Mouse (Mus musculus): ENCODE results near the gene Fdps. TPM values are rescaled to one million over a fixed set of nuclear protein-coding genes. Genes with fewer than 3 reads are reported as not detected.

Fdps gene
- polyA plus RNA-seq, 1 experiment from 2014 or later = 138 TPM

DNA sequence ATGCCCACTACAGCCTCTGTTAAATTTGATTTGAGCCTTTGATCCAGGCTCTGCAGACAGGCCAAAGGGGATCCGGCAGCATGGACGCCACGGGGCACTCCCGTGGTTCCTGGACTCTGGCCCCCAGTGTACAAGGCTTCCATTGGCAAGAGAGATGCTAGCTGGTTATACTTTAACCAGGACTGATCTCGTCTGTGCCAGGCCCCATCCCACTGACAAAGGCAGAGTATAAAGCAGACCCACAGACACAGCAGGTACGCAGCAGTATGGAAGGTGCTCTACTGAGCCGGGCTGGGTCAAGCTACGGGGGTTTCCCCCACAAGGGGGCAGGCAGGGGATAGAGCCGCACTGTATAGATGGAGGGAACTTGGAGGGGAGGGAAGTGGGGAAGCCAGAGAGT is 34.6 kb upstream of the Fdps start:
- Histone ChIP-seq H3K4me1 (replicated peaks; ENCODE audit: insufficient read depth, low read length) (0 out of 2 replicates have a peak, but pooled peaks cover 3% of the 10 kb centered on the region), H3K27me3 (ENCODE audit: insufficient read depth, low read length) (no peaks in the 10 kb centered on the region), H3K36me3 (ENCODE audit: insufficient read depth, low read length) (no peaks in the 10 kb centered on the region), H3K4me2 (ENCODE audit: low read length) (peak overlapping the region; percentile 27; the same call in 1 of the 2 replicates), H3K9ac (ENCODE audit: low read depth, low read length) (no peak overlapping the region), H3K4me3 (replicated peaks; ENCODE audit: low read depth, low read length) (no peak overlapping the region), H3K27ac (peak overlapping the region; percentile 50), H3K9me3 (replicated peaks; ENCODE audit: low read length) (no peaks in the 10 kb centered on the region)
- peak; percentile 57 for TF ChIP-seq CTCF (IDR thresholded peaks at IDR 0.05; ENCODE audit: low read depth)
- WGBS = 31% methylated on average over 9 of the region's 9 CpGs
- ATAC-seq (replicated peaks; ENCODE audit: low FRiP score, low read depth) (peak; percentile 88), DNase-seq (ENCODE audit: low spot score) (peak; percentile 46)

DNA sequence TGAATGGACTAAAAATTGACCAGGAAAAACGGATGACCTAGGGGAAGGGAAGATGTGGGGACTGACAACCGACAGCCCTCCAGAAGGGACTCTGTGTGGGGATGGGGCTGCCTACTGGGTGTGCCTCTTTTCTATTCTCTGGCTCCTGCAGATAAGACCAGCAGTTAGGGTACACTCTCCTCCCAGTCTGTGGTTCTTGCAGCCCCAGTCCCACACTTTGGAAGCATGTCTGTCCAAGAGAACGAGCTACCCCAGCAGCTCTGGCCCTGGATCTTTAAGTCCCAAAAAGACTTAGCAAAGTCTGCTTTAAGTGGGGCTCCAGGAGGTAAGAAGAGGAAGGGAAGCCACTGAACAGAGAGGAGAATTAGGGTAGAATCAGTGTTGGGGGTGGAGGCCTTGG is 34.2 kb upstream of the Fdps start, which contains the start of gene Pklr:
TSS of gene Pklr (plus strand) at position 185 of the 400 bp plus-strand sequence.
- ATAC-seq (replicated peaks; ENCODE audit: low FRiP score, low read depth) = no peak
- Histone ChIP-seq H3K36me3 (ENCODE audit: insufficient read depth, low read length) (no peaks in the 10 kb centered on the region), H3K9ac (ENCODE audit: low read depth, low read length) (no peak within 1 kb of the TSS), H3K4me1 (replicated peaks; ENCODE audit: insufficient read depth, low read length) (0 out of 2 replicates have a peak, but pooled peaks cover 3% of the 10 kb centered on the region), H3K27me3 (ENCODE audit: insufficient read depth, low read length) (no peaks in the 10 kb centered on the region), H3K4me3 (replicated peaks; ENCODE audit: low read depth, low read length) (no peak within 1 kb of the TSS), H3K4me2 (ENCODE audit: low read length) (peak within 1 kb of the TSS; percentile 27; the same call in 1 of the 2 replicates), H3K27ac (peak within 1 kb of the TSS; percentile 50), H3K9me3 (replicated peaks; ENCODE audit: low read length) (no peaks in the 10 kb centered on the region)
- DNase-seq (ENCODE audit: low spot score) = no peak
- no peak for TF ChIP-seq CTCF (IDR thresholded peaks at IDR 0.05; ENCODE audit: low read depth)
- 68% methylated on average over 3 of the region's 3 CpGs for WGBS

DNA sequence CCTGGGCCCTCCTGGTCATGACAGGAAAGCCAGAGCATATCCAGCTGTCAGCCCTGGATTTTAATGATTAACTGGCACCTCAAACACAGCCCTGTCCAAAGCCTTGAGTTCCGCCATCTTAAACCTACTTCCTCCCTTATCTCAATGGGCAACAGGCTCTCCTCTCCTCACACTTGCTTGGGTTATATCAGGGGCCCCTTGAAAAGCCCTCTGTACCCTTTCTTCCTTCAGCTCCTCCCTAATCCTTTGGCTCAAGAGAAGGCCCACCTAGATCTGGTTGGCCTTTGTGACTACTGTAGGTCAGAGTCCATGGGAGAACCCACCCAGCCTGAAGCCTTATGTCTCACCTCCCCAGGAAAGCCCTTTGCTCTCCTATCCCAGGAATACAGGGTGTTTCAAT is 32.0 kb upstream of the Fdps start:
- Histone ChIP-seq H3K9ac (ENCODE audit: low read depth, low read length) (no peak overlapping the region), H3K27ac (no peak overlapping the region), H3K9me3 (replicated peaks; ENCODE audit: low read length) (no peaks in the 10 kb centered on the region), H3K4me1 (replicated peaks; ENCODE audit: insufficient read depth, low read length) (0 out of 2 replicates have a peak, but pooled peaks cover 3% of the 10 kb centered on the region), H3K4me2 (ENCODE audit: low read length) (no peak overlapping the region), H3K4me3 (replicated peaks; ENCODE audit: low read depth, low read length) (no peak overlapping the region), H3K27me3 (ENCODE audit: insufficient read depth, low read length) (no peaks in the 10 kb centered on the region), H3K36me3 (ENCODE audit: insufficient read depth, low read length) (no peaks in the 10 kb centered on the region)
- no peak for TF ChIP-seq CTCF (IDR thresholded peaks at IDR 0.05; ENCODE audit: low read depth)
- DNase-seq (ENCODE audit: low spot score) (no peak), ATAC-seq (replicated peaks; ENCODE audit: low FRiP score, low read depth) (no peak)
- WGBS = 83% methylated on average over 1 of the region's 1 CpGs

DNA sequence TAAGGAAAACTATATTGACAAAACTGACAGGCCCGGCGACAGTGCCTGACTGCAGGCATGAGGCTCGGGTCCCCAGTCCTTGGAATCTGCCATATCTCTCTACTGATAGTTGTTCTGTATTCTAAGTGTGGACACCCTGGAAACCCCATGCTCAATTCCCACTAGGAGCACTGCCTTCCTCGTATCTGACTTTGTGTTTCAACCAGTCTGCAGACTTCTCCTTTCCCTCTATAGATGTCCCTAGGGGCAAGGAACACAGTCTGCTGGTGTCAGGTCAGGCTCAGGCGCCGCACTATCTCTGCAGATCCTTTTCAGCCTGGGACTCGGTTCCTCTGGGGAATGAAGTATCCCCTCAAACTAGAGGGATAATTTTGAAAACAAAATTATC is 31.3 kb upstream of the Fdps start:
- Histone ChIP-seq H3K9me3 (replicated peaks; ENCODE audit: low read length) (no peaks in the 10 kb centered on the region), H3K4me1 (replicated peaks; ENCODE audit: insufficient read depth, low read length) (0 out of 2 replicates have a peak, but pooled peaks cover 3% of the 10 kb centered on the region), H3K27me3 (ENCODE audit: insufficient read depth, low read length) (no peaks in the 10 kb centered on the region), H3K4me2 (ENCODE audit: low read length) (no peak overlapping the region), H3K9ac (ENCODE audit: low read depth, low read length) (no peak overlapping the region), H3K4me3 (replicated peaks; ENCODE audit: low read depth, low read length) (no peak overlapping the region), H3K36me3 (ENCODE audit: insufficient read depth, low read length) (no peaks in the 10 kb centered on the region), H3K27ac (no peak overlapping the region)
- DNase-seq (ENCODE audit: low spot score) = no peak
- no peak for TF ChIP-seq CTCF (IDR thresholded peaks at IDR 0.05; ENCODE audit: low read depth)
- ATAC-seq (replicated peaks; ENCODE audit: low FRiP score, low read depth) = no peak
- WGBS = 81% methylated on average over 7 of the region's 7 CpGs

DNA sequence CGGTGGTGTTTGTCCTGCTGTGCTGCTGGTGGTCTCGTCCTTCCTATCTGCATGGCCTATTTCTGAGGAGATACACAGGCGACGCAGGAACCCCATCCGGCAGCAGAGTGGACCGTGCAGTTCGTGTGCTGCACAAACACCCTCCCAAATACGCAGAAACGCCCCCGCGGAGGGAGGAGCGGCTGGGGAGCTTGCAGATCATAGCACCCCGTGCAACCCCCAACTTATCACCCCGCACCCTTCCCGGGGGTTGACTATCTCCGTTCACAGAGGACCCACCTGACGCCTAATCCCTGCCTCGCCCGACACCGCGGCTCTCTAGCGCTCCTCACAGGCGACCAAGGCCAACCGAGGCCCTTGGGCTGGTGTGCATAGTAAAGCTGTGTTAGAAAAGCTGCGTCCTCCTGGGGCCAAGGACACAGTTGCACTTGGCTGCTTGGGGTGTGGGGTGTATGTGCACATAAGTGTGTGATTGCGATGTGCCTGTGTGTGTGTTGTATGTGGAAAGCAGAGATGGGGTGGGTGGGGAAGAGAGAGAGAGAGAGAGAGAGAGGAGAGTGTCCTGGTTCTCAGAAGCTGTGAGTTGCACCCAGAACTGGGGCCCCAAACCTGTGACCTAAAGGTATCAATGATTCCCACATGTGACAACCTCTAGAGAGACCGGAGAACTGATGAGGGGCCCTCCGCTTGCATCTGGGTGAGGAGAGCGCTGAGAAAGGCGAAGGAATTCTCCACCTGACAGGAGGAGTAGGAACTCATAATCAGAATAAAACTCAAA is 30.7 kb upstream of the Fdps start:
- H3K9ac ChIP-seq (ENCODE audit: low read depth, low read length) = 0 out of 2 replicates have a peak overlapping the region, but pooled peaks have one; percentile 32
- H3K4me3 ChIP-seq (replicated peaks; ENCODE audit: low read depth, low read length) = peak overlapping the region; percentile 15
- 0 out of 2 replicates have a peak, but pooled peaks cover 3% of the 10 kb centered on the region for H3K4me1 ChIP-seq (replicated peaks; ENCODE audit: insufficient read depth, low read length)
- peak; percentile 44 for DNase-seq (ENCODE audit: low spot score)
- TF ChIP-seq CTCF (IDR thresholded peaks at IDR 0.05; ENCODE audit: low read depth) = peak; percentile 55
- peak overlapping the region; percentile 55 for H3K4me2 ChIP-seq (ENCODE audit: low read length)
- H3K9me3 ChIP-seq (replicated peaks; ENCODE audit: low read length) = no peaks in the 10 kb centered on the region
- no peak overlapping the region for H3K27ac ChIP-seq
- 0 out of 2 replicates have a peak, but pooled peaks have one; percentile 30 for ATAC-seq (replicated peaks; ENCODE audit: low FRiP score, low read depth)
- H3K27me3 ChIP-seq (ENCODE audit: insufficient read depth, low read length) = no peaks in the 10 kb centered on the region
- 15% methylated on average over 28 of the region's 30 CpGs for WGBS
- H3K36me3 ChIP-seq (ENCODE audit: insufficient read depth, low read length) = no peaks in the 10 kb centered on the region

DNA sequence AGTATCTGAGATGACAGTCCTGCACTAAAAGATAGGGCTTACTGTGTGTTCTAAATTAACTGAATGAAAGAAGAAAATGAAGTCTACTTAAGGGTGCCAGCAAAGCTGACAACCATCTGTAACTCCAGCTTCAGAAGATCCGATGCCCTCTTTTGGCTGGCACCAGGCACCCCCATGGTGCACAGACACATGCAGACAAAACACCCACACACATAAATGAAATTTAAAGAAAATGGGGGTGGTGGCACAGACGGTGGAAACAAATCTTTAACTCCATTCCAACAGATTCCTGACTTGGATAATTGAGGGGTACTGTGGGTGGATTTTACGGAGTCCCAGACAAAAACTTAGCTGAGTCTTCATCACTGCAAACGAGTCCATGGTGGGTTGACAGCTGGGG is 30.1 kb upstream of the Fdps start:
- Histone ChIP-seq H3K36me3 (ENCODE audit: insufficient read depth, low read length) (no peaks in the 10 kb centered on the region), H3K4me1 (replicated peaks; ENCODE audit: insufficient read depth, low read length) (0 out of 2 replicates have a peak, but pooled peaks cover 3% of the 10 kb centered on the region), H3K27me3 (ENCODE audit: insufficient read depth, low read length) (no peaks in the 10 kb centered on the region), H3K9ac (ENCODE audit: low read depth, low read length) (0 out of 2 replicates have a peak overlapping the region, but pooled peaks have one; percentile 23), H3K4me2 (ENCODE audit: low read length) (peak overlapping the region; percentile 55), H3K4me3 (replicated peaks; ENCODE audit: low read depth, low read length) (0 out of 2 replicates have a peak overlapping the region, but pooled peaks have one; percentile 15), H3K9me3 (replicated peaks; ENCODE audit: low read length) (no peaks in the 10 kb centered on the region), H3K27ac (no peak overlapping the region)
- DNase-seq (ENCODE audit: low spot score) (no peak), ATAC-seq (replicated peaks; ENCODE audit: low FRiP score, low read depth) (no peak)
- WGBS = 42% methylated on average over 4 of the region's 4 CpGs
- TF ChIP-seq CTCF (IDR thresholded peaks at IDR 0.05; ENCODE audit: low read depth) = no peak

Data from kidney, postnatal 0 days (tissue).